Mouse (Mus musculus): ENCODE measurements at regions not wholly inside any gene's neighbourhood (a gene's known extent, or its start where the extent isn't known, plus 50 kb on each side); places are given as distances from the start of the nearest gene placed in this dataset.

GRCm38 (mm10) chr16:51718695-51719094, 312.3 kb upstream of the Cblb start:
- H3K27me3 ChIP-seq (ENCODE audit: control insufficient read depth, insufficient read depth, low read length), result no peaks in the 10 kb centered on the region
- ATAC-seq (ENCODE audit: insufficient number of reproducible peaks, insufficient read depth, low FRiP score, low read depth), result no peak
- H3K4me2 ChIP-seq (replicated peaks; ENCODE audit: low read depth, low read length), result no peak overlapping the region
- no peaks in the 10 kb centered on the region for H3K36me3 ChIP-seq (ENCODE audit: control insufficient read depth, insufficient read depth, low read length)
- H3K27ac ChIP-seq (ENCODE audit: low read length), result no peak overlapping the region
- no peaks in the 10 kb centered on the region for H3K4me1 ChIP-seq (ENCODE audit: control insufficient read depth, insufficient read depth, low read length)
- 64% methylated on average over 2 of the region's 2 CpGs for whole genome bisulfite sequencing
- no peak overlapping the region for H3K9ac ChIP-seq (replicated peaks; ENCODE audit: low read depth, low read length)
- H3K4me3 ChIP-seq (ENCODE audit: low read depth, low read length), result no peak overlapping the region
- H3K9me3 ChIP-seq (ENCODE audit: control insufficient read depth, low read depth, low read length), result no peaks in the 10 kb centered on the region

- Histone ChIP-seq H3K27me3 (ENCODE audit: control insufficient read depth, insufficient read depth, low read length) (no peaks in the 10 kb centered on the region), H3K4me1 (ENCODE audit: control insufficient read depth, insufficient read depth, low read length) (no peaks in the 10 kb centered on the region), H3K4me2 (replicated peaks; ENCODE audit: low read depth, low read length) (no peak overlapping the region), H3K36me3 (ENCODE audit: control insufficient read depth, insufficient read depth, low read length) (no peaks in the 10 kb centered on the region), H3K4me3 (ENCODE audit: low read depth, low read length) (no peak overlapping the region), H3K9me3 (ENCODE audit: control insufficient read depth, low read depth, low read length) (no peaks in the 10 kb centered on the region), H3K9ac (replicated peaks; ENCODE audit: low read depth, low read length) (no peak overlapping the region), H3K27ac (ENCODE audit: low read length) (no peak overlapping the region)
- WGBS, result 59% methylated on average over 2 of the region's 2 CpGs
- ATAC-seq (ENCODE audit: insufficient number of reproducible peaks, insufficient read depth, low FRiP score, low read depth), result no peak
Observed at GRCm38 (mm10) chr16:51719637-51720036, 311.4 kb upstream of the Cblb start.

- no peak for ATAC-seq (ENCODE audit: insufficient number of reproducible peaks, insufficient read depth, low FRiP score, low read depth)
- Histone ChIP-seq H3K36me3 (ENCODE audit: control insufficient read depth, insufficient read depth, low read length) (no peaks in the 10 kb centered on the region), H3K27ac (ENCODE audit: low read length) (no peak overlapping the region), H3K4me3 (ENCODE audit: low read depth, low read length) (no peak overlapping the region), H3K9me3 (ENCODE audit: control insufficient read depth, low read depth, low read length) (no peaks in the 10 kb centered on the region), H3K4me2 (replicated peaks; ENCODE audit: low read depth, low read length) (no peak overlapping the region), H3K9ac (replicated peaks; ENCODE audit: low read depth, low read length) (no peak overlapping the region), H3K27me3 (ENCODE audit: control insufficient read depth, insufficient read depth, low read length) (no peaks in the 10 kb centered on the region), H3K4me1 (ENCODE audit: control insufficient read depth, insufficient read depth, low read length) (no peaks in the 10 kb centered on the region)
- WGBS, result 39% methylated on average over 4 of the region's 4 CpGs
Observed at GRCm38 (mm10) chr16:51722682-51723081, 308.3 kb upstream of the Cblb start.

GRCm38 (mm10) chr16:51741875-51742274, 289.1 kb upstream of the Cblb start:
- Histone ChIP-seq H3K27me3 (ENCODE audit: control insufficient read depth, insufficient read depth, low read length) (no peaks in the 10 kb centered on the region), H3K9ac (replicated peaks; ENCODE audit: low read depth, low read length) (no peak overlapping the region), H3K4me2 (replicated peaks; ENCODE audit: low read depth, low read length) (no peak overlapping the region), H3K27ac (ENCODE audit: low read length) (no peak overlapping the region), H3K4me3 (ENCODE audit: low read depth, low read length) (no peak overlapping the region), H3K36me3 (ENCODE audit: control insufficient read depth, insufficient read depth, low read length) (no peaks in the 10 kb centered on the region), H3K4me1 (ENCODE audit: control insufficient read depth, insufficient read depth, low read length) (no peaks in the 10 kb centered on the region), H3K9me3 (ENCODE audit: control insufficient read depth, low read depth, low read length) (no peaks in the 10 kb centered on the region)
- WGBS, result 86% methylated on average over 2 of the region's 2 CpGs
- no peak for ATAC-seq (ENCODE audit: insufficient number of reproducible peaks, insufficient read depth, low FRiP score, low read depth)

- H3K27me3 ChIP-seq (ENCODE audit: control insufficient read depth, insufficient read depth, low read length), result no peaks in the 10 kb centered on the region
- H3K4me2 ChIP-seq (replicated peaks; ENCODE audit: low read depth, low read length), result no peak overlapping the region
- WGBS, result 63% methylated on average over 7 of the region's 7 CpGs
- H3K4me1 ChIP-seq (ENCODE audit: control insufficient read depth, insufficient read depth, low read length), result no peaks in the 10 kb centered on the region
- H3K27ac ChIP-seq (ENCODE audit: low read length), result no peak overlapping the region
- no peaks in the 10 kb centered on the region for H3K36me3 ChIP-seq (ENCODE audit: control insufficient read depth, insufficient read depth, low read length)
- H3K9me3 ChIP-seq (ENCODE audit: control insufficient read depth, low read depth, low read length), result no peaks in the 10 kb centered on the region
- H3K4me3 ChIP-seq (ENCODE audit: low read depth, low read length), result no peak overlapping the region
- no peak for ATAC-seq (ENCODE audit: insufficient number of reproducible peaks, insufficient read depth, low FRiP score, low read depth)
- H3K9ac ChIP-seq (replicated peaks; ENCODE audit: low read depth, low read length), result no peak overlapping the region
Observed at GRCm38 (mm10) chr16:51751878-51752277, 279.1 kb upstream of the Cblb start.

GRCm38 (mm10) chr16:51758361-51759227, 272.4 kb upstream of the Cblb start:
- no peaks in the 10 kb centered on the region for H3K4me1 ChIP-seq (ENCODE audit: control insufficient read depth, insufficient read depth, low read length)
- H3K4me3 ChIP-seq (ENCODE audit: low read depth, low read length), result no peak overlapping the region
- no peaks in the 10 kb centered on the region for H3K9me3 ChIP-seq (ENCODE audit: control insufficient read depth, low read depth, low read length)
- WGBS, result 49% methylated on average over 9 of the region's 9 CpGs
- no peak overlapping the region for H3K9ac ChIP-seq (replicated peaks; ENCODE audit: low read depth, low read length)
- H3K27me3 ChIP-seq (ENCODE audit: control insufficient read depth, insufficient read depth, low read length), result no peaks in the 10 kb centered on the region
- no peak overlapping the region for H3K27ac ChIP-seq (ENCODE audit: low read length)
- no peak for ATAC-seq (ENCODE audit: insufficient number of reproducible peaks, insufficient read depth, low FRiP score, low read depth)
- no peak overlapping the region for H3K4me2 ChIP-seq (replicated peaks; ENCODE audit: low read depth, low read length)
- H3K36me3 ChIP-seq (ENCODE audit: control insufficient read depth, insufficient read depth, low read length), result no peaks in the 10 kb centered on the region

GRCm38 (mm10) chr16:51759228-51759647, 271.8 kb upstream of the Cblb start:
- no peaks in the 10 kb centered on the region for H3K27me3 ChIP-seq (ENCODE audit: control insufficient read depth, insufficient read depth, low read length)
- no peak overlapping the region for H3K9ac ChIP-seq (replicated peaks; ENCODE audit: low read depth, low read length)
- H3K4me2 ChIP-seq (replicated peaks; ENCODE audit: low read depth, low read length), result no peak overlapping the region
- no peak for ATAC-seq (ENCODE audit: insufficient number of reproducible peaks, insufficient read depth, low FRiP score, low read depth)
- 43% methylated on average over 4 of the region's 4 CpGs for WGBS
- H3K9me3 ChIP-seq (ENCODE audit: control insufficient read depth, low read depth, low read length), result no peaks in the 10 kb centered on the region
- no peak overlapping the region for H3K27ac ChIP-seq (ENCODE audit: low read length)
- no peak overlapping the region for H3K4me3 ChIP-seq (ENCODE audit: low read depth, low read length)
- no peaks in the 10 kb centered on the region for H3K4me1 ChIP-seq (ENCODE audit: control insufficient read depth, insufficient read depth, low read length)
- H3K36me3 ChIP-seq (ENCODE audit: control insufficient read depth, insufficient read depth, low read length), result no peaks in the 10 kb centered on the region

GRCm38 (mm10) chr16:51767556-51767955, 263.5 kb upstream of the Cblb start:
- H3K9me3 ChIP-seq (ENCODE audit: control insufficient read depth, low read depth, low read length), result no peaks in the 10 kb centered on the region
- H3K4me3 ChIP-seq (ENCODE audit: low read depth, low read length), result no peak overlapping the region
- no peaks in the 10 kb centered on the region for H3K36me3 ChIP-seq (ENCODE audit: control insufficient read depth, insufficient read depth, low read length)
- no peaks in the 10 kb centered on the region for H3K4me1 ChIP-seq (ENCODE audit: control insufficient read depth, insufficient read depth, low read length)
- 53% methylated on average over 3 of the region's 3 CpGs for WGBS
- H3K27ac ChIP-seq (ENCODE audit: low read length), result no peak overlapping the region
- H3K27me3 ChIP-seq (ENCODE audit: control insufficient read depth, insufficient read depth, low read length), result no peaks in the 10 kb centered on the region
- H3K4me2 ChIP-seq (replicated peaks; ENCODE audit: low read depth, low read length), result no peak overlapping the region
- ATAC-seq (ENCODE audit: insufficient number of reproducible peaks, insufficient read depth, low FRiP score, low read depth), result no peak
- H3K9ac ChIP-seq (replicated peaks; ENCODE audit: low read depth, low read length), result no peak overlapping the region

GRCm38 (mm10) chr16:51778920-51779319, 252.1 kb upstream of the Cblb start:
- Histone ChIP-seq H3K4me3 (ENCODE audit: low read depth, low read length) (no peak overlapping the region), H3K4me1 (ENCODE audit: control insufficient read depth, insufficient read depth, low read length) (no peaks in the 10 kb centered on the region), H3K27me3 (ENCODE audit: control insufficient read depth, insufficient read depth, low read length) (no peaks in the 10 kb centered on the region), H3K9me3 (ENCODE audit: control insufficient read depth, low read depth, low read length) (no peaks in the 10 kb centered on the region), H3K9ac (replicated peaks; ENCODE audit: low read depth, low read length) (no peak overlapping the region), H3K27ac (ENCODE audit: low read length) (no peak overlapping the region), H3K4me2 (replicated peaks; ENCODE audit: low read depth, low read length) (no peak overlapping the region), H3K36me3 (ENCODE audit: control insufficient read depth, insufficient read depth, low read length) (no peaks in the 10 kb centered on the region)
- 81% methylated on average over 2 of the region's 2 CpGs for WGBS
- no peak for ATAC-seq (ENCODE audit: insufficient number of reproducible peaks, insufficient read depth, low FRiP score, low read depth)
